Mouse (Mus musculus): ENCODE results near the gene Iars. TPM values are rescaled to one million over a fixed set of nuclear protein-coding genes. Genes with fewer than 3 reads are reported as not detected.

The Iars gene
- polyA plus RNA-seq, 1 experiment from 2014 or later, result 80.7 TPM

- Histone ChIP-seq H3K27me3 (no peaks in the 10 kb centered on the region), H3K4me1 (peaks cover 3% of the 10 kb centered on the region), H3K9ac (no peak overlapping the region), H3K4me2 (replicated peaks) (no peak overlapping the region), H3K4me3 (no peak overlapping the region), H3K27ac (no peak overlapping the region), H3K9me3 (no peaks in the 10 kb centered on the region), H3K36me3 (peaks cover 31% of the 10 kb centered on the region)
- ATAC-seq (ENCODE audit: insufficient number of reproducible peaks, insufficient read depth, low FRiP score, low TSS enrichment), result no peak
- WGBS, result 84% methylated on average over 2 of the region's 2 CpGs
Observed at GRCm38 (mm10) chr13:49677793-49678192, 4.1 kb upstream of the Iars start.

- Histone ChIP-seq H3K27me3 (no peaks in the 10 kb centered on the region), H3K9ac (peak overlapping the region; percentile 75), H3K4me2 (replicated peaks) (peak overlapping the region; percentile 94), H3K4me3 (peak overlapping the region; percentile 86), H3K27ac (0 out of 2 replicates have a peak overlapping the region, but pooled peaks have one; percentile 60), H3K9me3 (no peaks in the 10 kb centered on the region), H3K4me1 (peaks cover 12% of the 10 kb centered on the region), H3K36me3 (peaks cover 13% of the 10 kb centered on the region)
- ATAC-seq (ENCODE audit: insufficient number of reproducible peaks, insufficient read depth, low FRiP score, low TSS enrichment), result no peak
- WGBS, result 1% methylated on average over 20 of the region's 20 CpGs
Observed at GRCm38 (mm10) chr13:49682233-49682846, 440 bp downstream of the Iars start.

- Histone ChIP-seq H3K36me3 (peaks cover 20% of the 10 kb centered on the region), H3K27ac (no peak overlapping the region), H3K4me2 (replicated peaks) (no peak overlapping the region), H3K4me3 (no peak overlapping the region), H3K9ac (no peak overlapping the region), H3K9me3 (no peaks in the 10 kb centered on the region), H3K4me1 (peaks cover 12% of the 10 kb centered on the region), H3K27me3 (no peaks in the 10 kb centered on the region)
- ATAC-seq (ENCODE audit: insufficient number of reproducible peaks, insufficient read depth, low FRiP score, low TSS enrichment), result no peak
- 85% methylated on average over 4 of the region's 4 CpGs for WGBS
Observed at GRCm38 (mm10) chr13:49684266-49684665, 2.4 kb downstream of the Iars start.

- no peak overlapping the region for H3K4me3 ChIP-seq
- ATAC-seq (ENCODE audit: insufficient number of reproducible peaks, insufficient read depth, low FRiP score, low TSS enrichment), result no peak
- H3K36me3 ChIP-seq, result peaks cover 46% of the 10 kb centered on the region
- no peaks in the 10 kb centered on the region for H3K4me1 ChIP-seq
- H3K27me3 ChIP-seq, result no peaks in the 10 kb centered on the region
- no peaks in the 10 kb centered on the region for H3K9me3 ChIP-seq
- WGBS, result 96% methylated on average over 5 of the region's 5 CpGs
- H3K9ac ChIP-seq, result no peak overlapping the region
- no peak overlapping the region for H3K27ac ChIP-seq
- H3K4me2 ChIP-seq (replicated peaks), result no peak overlapping the region
Observed at GRCm38 (mm10) chr13:49691056-49691455, 9.2 kb downstream of the Iars start.

GRCm38 (mm10) chr13:49703216-49703779 lies 21.4 kb downstream of the Iars start:
- Histone ChIP-seq H3K9me3 (no peaks in the 10 kb centered on the region), H3K9ac (no peak overlapping the region), H3K4me2 (replicated peaks) (no peak overlapping the region), H3K4me1 (no peaks in the 10 kb centered on the region), H3K27ac (no peak overlapping the region), H3K4me3 (no peak overlapping the region), H3K27me3 (no peaks in the 10 kb centered on the region), H3K36me3 (peaks cover 75% of the 10 kb centered on the region)
- no peak for ATAC-seq (ENCODE audit: insufficient number of reproducible peaks, insufficient read depth, low FRiP score, low TSS enrichment)
- 91% methylated on average over 11 of the region's 11 CpGs for whole genome bisulfite sequencing

- Histone ChIP-seq H3K9ac (no peak overlapping the region), H3K27ac (no peak overlapping the region)
- no peak for ATAC-seq (ENCODE audit: insufficient number of reproducible peaks, insufficient read depth, low FRiP score, low TSS enrichment)
Observed at GRCm38 (mm10) chr13:49706032-49706690, 24.3 kb downstream of the Iars start.

GRCm38 (mm10) chr13:49708311-49708710 lies 26.4 kb downstream of the Iars start:
- WGBS, result 91% methylated on average over 8 of the region's 8 CpGs
- Histone ChIP-seq H3K4me2 (replicated peaks) (no peak overlapping the region), H3K27ac (no peak overlapping the region), H3K4me3 (no peak overlapping the region), H3K9ac (no peak overlapping the region), H3K36me3 (peaks cover 85% of the 10 kb centered on the region), H3K9me3 (no peaks in the 10 kb centered on the region), H3K27me3 (no peaks in the 10 kb centered on the region), H3K4me1 (no peaks in the 10 kb centered on the region)
- no peak for ATAC-seq (ENCODE audit: insufficient number of reproducible peaks, insufficient read depth, low FRiP score, low TSS enrichment)

More at GRCm38 (mm10) chr13:49706032-49706690, 24.3 kb downstream of the Iars start:
- no peaks in the 10 kb centered on the region for H3K4me1 ChIP-seq
- H3K27me3 ChIP-seq, result no peaks in the 10 kb centered on the region
- H3K36me3 ChIP-seq, result peaks cover 86% of the 10 kb centered on the region
- H3K4me3 ChIP-seq, result no peak overlapping the region
- H3K9me3 ChIP-seq, result no peaks in the 10 kb centered on the region
- H3K4me2 ChIP-seq (replicated peaks), result no peak overlapping the region
- 86% methylated on average over 3 of the region's 3 CpGs for WGBS

- H3K27ac ChIP-seq, result no peak overlapping the region
- no peaks in the 10 kb centered on the region for H3K27me3 ChIP-seq
- no peak overlapping the region for H3K9ac ChIP-seq
- no peaks in the 10 kb centered on the region for H3K4me1 ChIP-seq
- peaks cover 87% of the 10 kb centered on the region for H3K36me3 ChIP-seq
- H3K9me3 ChIP-seq, result no peaks in the 10 kb centered on the region
- no peak overlapping the region for H3K4me2 ChIP-seq (replicated peaks)
- no peak overlapping the region for H3K4me3 ChIP-seq
- 90% methylated on average over 12 of the region's 12 CpGs for WGBS
- no peak for ATAC-seq (ENCODE audit: insufficient number of reproducible peaks, insufficient read depth, low FRiP score, low TSS enrichment)
Observed at GRCm38 (mm10) chr13:49712047-49712721, 30.3 kb downstream of the Iars start.

- Histone ChIP-seq H3K9ac (no peak overlapping the region), H3K27ac (no peak overlapping the region), H3K27me3 (no peaks in the 10 kb centered on the region), H3K36me3 (peaks cover 88% of the 10 kb centered on the region), H3K4me1 (no peaks in the 10 kb centered on the region), H3K9me3 (no peaks in the 10 kb centered on the region), H3K4me2 (replicated peaks) (no peak overlapping the region), H3K4me3 (no peak overlapping the region)
- no peak for ATAC-seq (ENCODE audit: insufficient number of reproducible peaks, insufficient read depth, low FRiP score, low TSS enrichment)
- WGBS, result 92% methylated on average over 3 of the region's 3 CpGs
Observed at GRCm38 (mm10) chr13:49719310-49719709, 37.4 kb downstream of the Iars start.

GRCm38 (mm10) chr13:49736430-49736829 lies 54.5 kb downstream of the Iars start:
- 88% methylated on average over 2 of the region's 2 CpGs for WGBS

GRCm38 (mm10) chr13:49738011-49738410 lies 56.1 kb downstream of the Iars start:
- no peaks in the 10 kb centered on the region for H3K4me1 ChIP-seq

More at GRCm38 (mm10) chr13:49736430-49736829, 54.5 kb downstream of the Iars start:
- ATAC-seq (ENCODE audit: insufficient number of reproducible peaks, insufficient read depth, low FRiP score, low TSS enrichment), result no peak
- H3K4me2 ChIP-seq (replicated peaks), result no peak overlapping the region
- H3K27ac ChIP-seq, result no peak overlapping the region
- no peaks in the 10 kb centered on the region for H3K27me3 ChIP-seq
- no peaks in the 10 kb centered on the region for H3K4me1 ChIP-seq
- H3K36me3 ChIP-seq, result peaks cover 40% of the 10 kb centered on the region
- H3K4me3 ChIP-seq, result no peak overlapping the region
- H3K9ac ChIP-seq, result no peak overlapping the region
- no peaks in the 10 kb centered on the region for H3K9me3 ChIP-seq

More at GRCm38 (mm10) chr13:49738011-49738410, 56.1 kb downstream of the Iars start:
- Histone ChIP-seq H3K27me3 (no peaks in the 10 kb centered on the region), H3K9ac (no peak overlapping the region), H3K9me3 (no peaks in the 10 kb centered on the region), H3K4me3 (no peak overlapping the region), H3K27ac (no peak overlapping the region), H3K4me2 (replicated peaks) (no peak overlapping the region), H3K36me3 (peaks cover 24% of the 10 kb centered on the region)
- WGBS, result 86% methylated on average over 2 of the region's 2 CpGs
- ATAC-seq (ENCODE audit: insufficient number of reproducible peaks, insufficient read depth, low FRiP score, low TSS enrichment), result no peak
